Mouse (Mus musculus) T-helper 2 cell (primary cell): ENCODE data around the gene Hephl1.

ENCODE experiments used
- in situ Hi-C: fragments of 300-600 bp; cut with MboI, MseI; formaldehyde crosslinking; loops from one replicate; pipeline ENCODE4 v1.15.1; 2025; ENCODE audit warnings: high pct_unique_total_duplicates

Gene Hephl1

GRCm38 (mm10) chr9:15018756-15019131 is 93.2 kb downstream of the Hephl1 start:
- in situ Hi-C loops = loop anchor here (5.0 to 25.0 kb wide), 3 partner anchors 171 to 1181 kb away; partner anchors contain the start of genes Ankrd49, Cep57, Fam76b and Mre11a

DNA sequence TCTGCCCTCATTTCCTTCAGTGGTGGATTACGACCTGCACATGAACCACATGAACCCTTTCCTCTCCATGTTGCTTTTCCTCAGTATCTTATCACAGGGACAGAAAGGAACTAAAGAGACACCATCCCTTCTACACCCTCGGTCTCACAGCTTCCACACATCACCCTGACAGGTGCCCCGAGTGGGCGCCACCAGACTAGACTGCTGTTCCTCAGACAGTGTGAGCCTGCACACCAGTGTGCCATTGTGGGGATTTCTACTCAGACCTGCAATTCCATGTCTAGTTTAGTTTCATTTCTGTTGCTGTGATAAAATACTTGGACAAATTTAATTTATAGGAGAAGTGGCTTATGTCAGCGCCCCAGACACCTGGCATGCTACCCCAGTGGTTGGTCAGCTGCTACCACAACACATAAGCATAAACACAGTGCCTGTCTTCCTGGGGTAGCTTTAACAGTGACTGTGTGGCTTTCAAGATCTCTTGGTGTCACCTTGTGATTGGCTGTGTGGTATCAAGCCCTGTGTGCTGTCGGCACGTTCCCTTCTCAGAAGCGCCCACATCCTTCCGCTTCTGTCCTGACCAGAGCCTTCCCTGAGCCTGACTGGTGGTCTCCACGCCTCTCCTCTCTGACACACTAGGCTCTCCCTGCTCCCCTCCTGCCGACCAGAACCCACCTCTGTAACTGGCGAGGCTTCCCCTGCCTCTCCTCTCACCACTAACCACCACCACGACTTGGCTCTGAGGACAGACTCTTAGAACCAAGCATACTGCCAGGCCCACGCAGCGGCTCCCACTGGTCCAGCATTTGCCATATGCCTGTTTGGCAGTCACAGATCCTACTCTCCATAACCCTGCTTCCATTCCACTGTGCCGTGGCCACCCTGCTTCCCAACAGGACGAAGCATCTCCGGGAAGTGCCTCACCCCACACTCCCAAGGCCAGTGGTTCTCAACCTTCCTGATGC is 93.8 kb downstream of the Hephl1 start:
- in situ Hi-C loops = loop anchor here (5.0 to 25.0 kb wide), 3 partner anchors 171 to 1181 kb away; partner anchors contain the start of genes Ankrd49, Cep57, Fam76b and Mre11a

DNA sequence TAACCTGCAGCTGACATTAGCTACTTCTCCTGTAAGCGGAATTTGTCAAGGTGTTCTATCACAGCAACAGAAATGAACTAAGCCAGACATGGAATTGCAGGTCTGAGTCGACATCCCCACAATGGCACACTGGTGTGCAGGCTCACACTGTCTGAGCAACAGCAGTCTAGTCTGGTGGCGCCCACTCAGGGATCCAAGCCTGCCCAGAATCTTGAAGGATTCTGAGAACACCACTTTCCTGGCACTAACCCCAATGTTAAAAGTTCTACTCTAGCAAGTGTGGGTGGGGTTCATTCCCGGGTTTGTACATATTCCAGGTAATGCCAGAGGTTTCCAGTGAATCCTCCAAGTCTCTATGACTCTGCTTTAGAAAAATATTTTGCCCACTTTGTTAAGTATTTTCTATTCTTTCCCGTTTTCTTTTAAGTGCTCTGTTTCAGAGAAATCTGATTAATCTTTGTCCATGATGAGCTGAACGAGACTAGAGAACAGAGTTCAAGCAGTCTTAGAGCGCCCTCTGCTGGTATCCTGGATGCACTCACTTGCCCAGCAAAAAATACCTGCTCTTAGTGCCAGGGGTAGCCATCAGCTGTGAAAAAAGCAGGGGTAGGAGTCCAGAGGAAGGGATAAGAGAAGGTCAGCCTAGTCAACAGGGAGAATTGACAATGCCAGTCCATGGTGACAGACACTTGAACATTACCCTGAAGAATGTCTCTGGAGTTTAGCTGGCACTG is 96.5 kb downstream of the Hephl1 start:
- in situ Hi-C loops = loop anchor here (5.0 to 25.0 kb wide), 3 partner anchors 168 to 1178 kb away; partner anchors contain the start of genes Ankrd49, Cep57, Fam76b and Mre11a

DNA sequence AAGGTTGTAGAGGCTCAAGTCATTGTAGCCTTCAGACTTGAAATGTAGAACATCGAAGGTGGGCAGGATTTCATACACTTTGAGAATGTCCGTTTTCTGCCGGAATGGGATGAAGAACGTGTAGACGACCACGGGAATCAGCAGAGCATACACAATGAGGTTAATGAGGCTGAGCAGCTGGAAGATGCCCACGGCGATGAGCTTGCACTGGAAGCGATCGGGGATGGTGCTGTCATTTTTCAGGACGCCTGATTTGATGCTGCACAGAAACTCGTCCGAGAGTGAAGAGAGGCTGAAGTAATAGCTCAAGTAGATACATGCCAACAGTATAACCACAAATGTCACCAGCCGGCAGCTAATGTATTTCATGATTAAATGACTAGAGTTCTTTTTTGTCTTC is 104.3 kb downstream of the Hephl1 start:
- in situ Hi-C loops = loop anchor here (25.0 kb wide), 1 partner anchor 1170 kb away; the partner anchor contains the start of genes Cep57 and Fam76b

DNA sequence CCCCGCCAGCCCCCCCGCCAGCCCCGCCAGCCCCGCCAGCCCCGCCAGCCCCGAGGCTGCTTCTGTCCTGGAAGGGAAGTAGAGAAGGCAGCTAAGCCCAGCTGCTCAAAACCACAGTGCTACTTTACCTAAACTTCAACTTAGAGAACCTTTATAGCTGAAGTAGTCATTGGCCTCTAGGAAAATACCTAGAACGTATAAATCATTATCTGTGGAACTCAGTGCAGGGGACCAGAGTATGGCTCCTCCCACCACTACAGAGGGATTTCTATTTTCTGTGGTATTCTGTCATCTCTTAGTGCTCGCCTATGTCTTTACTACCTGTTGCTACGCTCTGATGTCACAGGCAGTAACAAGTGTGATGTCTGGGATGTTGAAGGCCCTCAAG is 107.6 kb downstream of the Hephl1 start:
- in situ Hi-C loops = loop anchor here (25.0 kb wide), 1 partner anchor 1167 kb away; the partner anchor contains the start of genes Cep57 and Fam76b

DNA sequence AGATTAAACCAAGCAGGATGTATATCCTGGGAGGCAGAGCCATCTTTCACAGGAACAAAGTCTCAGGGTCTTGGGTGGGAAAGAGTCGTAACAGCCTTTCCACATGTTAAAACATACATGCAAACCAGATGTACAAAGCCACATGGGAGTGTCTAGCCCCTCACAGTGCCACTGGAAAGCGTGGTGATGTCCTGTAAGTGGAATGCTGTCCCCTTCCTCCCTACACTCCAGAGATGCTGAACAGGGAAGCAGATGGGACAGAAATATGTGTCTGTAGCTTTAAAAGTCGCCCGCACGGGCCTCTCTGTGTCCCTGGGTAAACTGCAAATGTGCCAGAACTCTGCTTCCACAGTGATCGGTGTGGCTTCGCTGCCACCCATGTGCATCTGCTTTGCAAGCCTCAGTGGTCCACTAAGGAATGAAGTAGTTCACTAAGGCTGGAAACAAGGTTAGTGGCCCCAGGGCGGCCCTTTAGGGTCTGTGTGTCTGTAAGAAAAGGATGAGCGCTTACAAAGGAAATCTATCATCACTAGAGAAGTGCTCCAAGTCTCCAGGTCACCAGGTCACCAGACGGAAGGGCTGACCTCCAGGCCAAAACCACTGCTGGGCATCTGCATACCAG is 108.1 kb downstream of the Hephl1 start:
- in situ Hi-C loops = loop anchor here (25.0 kb wide), 1 partner anchor 1166 kb away; the partner anchor contains the start of genes Cep57 and Fam76b

- in situ Hi-C loops = loop anchor here (25.0 kb wide), 1 partner anchor 1166 kb away; the partner anchor contains the start of genes Cep57 and Fam76b
Observed at GRCm38 (mm10) chr9:15002995-15003613, 108.8 kb downstream of the Hephl1 start.
